Comparison of ENCODE assay signal across 8 mouse cellular contexts in the genomic region with DNA sequence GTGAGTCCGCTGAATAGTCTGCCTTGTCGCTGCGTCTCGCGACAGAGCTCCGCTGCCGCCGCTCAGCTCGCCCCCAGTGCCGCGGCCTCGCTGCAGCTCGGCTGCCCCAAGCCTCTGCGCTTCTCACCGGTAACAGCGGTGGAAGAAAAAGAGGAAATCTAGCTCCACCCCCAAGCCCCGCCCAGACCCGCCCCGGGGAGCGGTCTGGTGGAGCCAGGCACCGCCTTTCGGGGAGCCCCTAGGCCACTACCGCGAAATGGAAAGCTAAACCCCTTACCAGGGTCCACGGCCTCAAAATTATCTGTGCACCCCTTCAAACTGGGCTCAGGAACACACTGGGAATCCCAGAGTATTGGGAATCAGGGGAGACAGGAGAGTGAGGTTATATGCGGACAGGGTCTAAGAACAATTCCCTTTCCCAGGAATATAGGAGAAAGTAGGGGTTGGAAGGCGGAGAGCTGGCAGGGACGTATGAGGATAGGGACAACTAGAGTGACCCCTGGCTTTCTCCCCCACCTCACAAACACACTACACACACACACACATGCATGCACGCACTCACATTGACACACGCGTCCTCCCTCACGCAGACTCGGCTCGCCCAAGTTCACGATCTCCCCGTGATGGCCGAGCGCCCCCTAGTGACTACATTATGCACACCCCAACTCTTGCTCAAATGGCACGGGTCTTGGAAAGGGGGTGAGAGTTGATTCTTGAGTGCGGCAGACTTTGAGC. TPM values are rescaled to one million over a fixed set of nuclear protein-coding genes. Genes with fewer than 3 reads are reported as not detected.
DNase-seq lines count a peak whose midpoint lies in the region; ATAC-seq lines count a peak whose summit lies in the region.

A gene (minus strand): TSS at position 113 of the 735 bp plus-strand sequence.

- peaks cover 34% of the 10 kb centered on the region for H3K4me1 ChIP-seq in hindbrain, embryonic 12.5 days

- H3K4me3 ChIP-seq in hindbrain, embryonic 12.5 days = peak within 1 kb of the TSS; percentile 86

- H3K9me3 ChIP-seq in hindbrain, embryonic 12.5 days (replicated peaks) = no peaks in the 10 kb centered on the region

- peak within 1 kb of the TSS; percentile 94 for H3K9ac ChIP-seq in hindbrain, embryonic 12.5 days

- H3K36me3 ChIP-seq in hindbrain, embryonic 12.5 days = no peaks in the 10 kb centered on the region

- peak; percentile 94 for DNase-seq in Muller cell, postnatal 12 days (ENCODE audit: inconsistent ontology term)
- peak; percentile 91 for DNase-seq in cerebellum, adult 9-11 months
- peak; percentile 76 to 85 for DNase-seq in frontal cortex, postnatal 10 days (ENCODE audit: low spot score in 2 of 2)
- peak; percentile 91 to 92 for DNase-seq in layer of hippocampus, postnatal 14 days (ENCODE audit: low spot score in 2 of 2)
- DNase-seq in lung, postnatal 14 days = peak; percentile 96
- peak; percentile 77 for DNase-seq in retina, adult 2 months (ENCODE audit: low read depth, low spot score)
- DNase-seq in thymus, postnatal 36 days = peak; percentile 94 to 95

- under 1% methylated on average over 40 of the region's 40 CpGs for WGBS in hindbrain, embryonic 12.5 days

- peak within 1 kb of the TSS; percentile 91 for H3K27ac ChIP-seq in hindbrain, embryonic 12.5 days

- peaks cover 5% of the 10 kb centered on the region; the same call in 1 of the 2 replicates for H3K27me3 ChIP-seq in hindbrain, embryonic 12.5 days

- H3K4me2 ChIP-seq in hindbrain, embryonic 12.5 days (replicated peaks) = peak within 1 kb of the TSS; percentile 85

- ATAC-seq in hindbrain, embryonic 12.5 days (ENCODE audit: low FRiP score) = peak; percentile 82

RNA-seq across cellular contexts. Expression of the gene that starts here (rescaled TPM):
- 4.0 and 4.7 TPM in 2 replicates for polyA plus RNA-seq in hindbrain, embryonic 12.5 days (2016; fragmentation: Nextera tagmentation; extraction: Ambion mirVana)
- 10 to 100 TPM; 79.6 to 96.5 TPM for total RNA-seq in layer of hippocampus, postnatal 14 days (2021)

Comparison
In these comparisons a context has a peak if more than half of its experiments do, and no peak if none do; other contexts are left out.
1. Peak in every context shown above with its lines: DNase-seq, ATAC-seq, H3K4me3 ChIP-seq and H3K27ac ChIP-seq.